Mouse (Mus musculus) thymus, adult 2 months (tissue): Measurements from ENCODE around the gene Flrt3.

ENCODE experiments used
- CTCF ChIP-seq: fragments of 200-500 bp; IDR thresholded peaks from 2 replicates; pipeline ENCODE4 v1.5.1; 2012; ENCODE audit warnings: mild to moderate bottlenecking, control low read depth, low read length, moderate library complexity, borderline replicate concordance; ENCODE audit not compliant: control insufficient read depth, poor library complexity, insufficient read depth; ENCODE audit errors: extremely low read depth
- POLR2A ChIP-seq: fragments of 200-500 bp; IDR thresholded peaks from 2 replicates; pipeline ENCODE4 v1.6.1; 2012; ENCODE audit warnings: mild to moderate bottlenecking, low read length, control low read depth, moderate library complexity; ENCODE audit not compliant: control insufficient read depth, poor library complexity, insufficient read depth; ENCODE audit errors: extremely low read depth

GRCm38 (mm10) chr2:140693845-140694244 is 22.6 kb upstream of the Flrt3 start:
- no peak for TF ChIP-seq CTCF
- no peak for TF ChIP-seq POLR2A
